Mouse (Mus musculus) megakaryocyte, adult 5-6 weeks (primary cell): Measurements from ENCODE around the gene 2700081O15Rik. TPM values are rescaled to one million over a fixed set of nuclear protein-coding genes. Genes with fewer than 3 reads are reported as not detected.
"Not testable (repeated sequence)": the region's sequence is repeated elsewhere in the genome, so short reads cannot be mapped to it uniquely, and the experiment has no call there.

ENCODE experiments used
- ATAC-seq: 2 replicates; pipeline ENCODE4 v1.8.0; 2016; ENCODE audit warnings: mild to moderate bottlenecking, inconsistent platforms; ENCODE audit not compliant: poor library complexity, severe bottlenecking
- total RNA-seq, 2 experiments: library from RNA; stranded (forward) in 1 of 2; stranded (reverse) in 1 of 2; fragments of 153-499, 151-499 nt in 1 of 2; fragments of 221-1000, 200-1000 nt in 1 of 2; gene quantifications; 2 replicates each; pipeline versions ENCODE4 v1.2.3 to v1.2.4; 2015 to 2017

Gene 2700081O15Rik
- total RNA-seq (2015), result 0.41 and 0.98 TPM in 2 replicates
- total RNA-seq (2017), result 0.51 and 0.61 TPM in 2 replicates

DNA sequence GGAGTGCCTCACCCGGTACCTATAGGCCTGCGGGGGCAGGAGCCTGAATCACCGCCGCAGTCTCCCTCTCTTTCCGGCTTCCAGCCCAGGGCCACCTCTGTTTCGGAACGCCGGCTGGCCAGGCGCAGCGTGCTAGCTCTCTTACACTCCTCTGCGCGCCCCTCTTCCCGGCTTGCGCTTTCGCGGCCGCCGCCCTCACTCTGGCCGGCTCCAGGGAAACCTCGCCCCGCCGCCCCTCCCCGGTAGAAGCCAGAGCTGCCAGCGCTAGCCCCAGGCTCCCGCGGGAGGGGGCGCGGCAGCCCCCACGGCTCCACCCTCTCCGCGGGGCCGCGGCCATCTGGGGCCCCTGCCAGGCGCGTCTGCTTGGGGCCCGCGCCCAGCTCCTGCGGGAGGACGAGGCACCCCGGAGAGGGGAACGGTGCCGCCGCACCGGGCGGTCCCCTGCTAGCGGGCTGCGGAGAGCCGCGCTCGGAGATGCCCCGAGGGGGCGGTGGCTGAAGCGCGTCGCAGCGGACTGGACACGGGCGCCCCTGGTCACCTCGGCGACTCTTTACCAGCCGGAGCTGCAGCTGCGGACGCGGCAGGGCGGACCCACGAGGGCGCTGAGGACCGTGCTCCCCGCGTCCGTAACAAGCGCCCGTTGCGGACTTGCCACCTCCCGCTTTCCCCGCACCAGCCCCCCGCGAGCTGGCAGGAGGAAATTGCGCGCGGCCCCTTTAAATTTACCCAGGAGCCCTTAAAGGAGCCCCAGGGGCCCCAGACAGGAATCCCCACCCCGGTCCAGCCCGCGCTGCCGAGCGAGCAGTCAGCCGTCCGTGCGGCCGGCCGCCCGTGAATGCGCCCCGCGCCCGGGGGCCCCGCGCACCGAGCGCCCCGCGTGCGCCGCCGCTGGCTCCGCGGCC lies at the start of gene 2700081O15Rik:
Gene 2700081O15Rik, plus strand, starts transcription at position 792 of the 902 bp plus-strand sequence.
- no peak for ATAC-seq

DNA sequence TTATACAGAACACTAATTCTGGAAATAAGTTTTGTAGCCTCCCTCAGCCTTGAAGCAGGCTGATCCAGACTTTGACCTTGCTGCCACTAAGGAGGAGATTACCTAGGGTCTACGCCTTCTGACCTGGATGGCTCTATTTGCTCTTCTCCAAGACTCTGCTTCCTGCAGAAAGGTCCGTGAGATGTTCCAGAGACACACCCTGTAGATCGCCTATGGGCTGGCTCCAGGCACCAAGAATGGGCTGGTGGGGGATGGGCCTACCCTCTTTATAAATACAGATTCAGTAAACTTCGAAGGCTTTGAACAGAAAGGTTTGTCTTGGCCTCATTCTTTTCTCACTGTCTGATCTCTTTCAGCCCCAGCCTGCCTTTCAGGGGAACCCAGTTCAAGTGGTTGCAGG lies 48.0 kb upstream of the 2700081O15Rik start:
- not testable (repeated sequence) for ATAC-seq

DNA sequence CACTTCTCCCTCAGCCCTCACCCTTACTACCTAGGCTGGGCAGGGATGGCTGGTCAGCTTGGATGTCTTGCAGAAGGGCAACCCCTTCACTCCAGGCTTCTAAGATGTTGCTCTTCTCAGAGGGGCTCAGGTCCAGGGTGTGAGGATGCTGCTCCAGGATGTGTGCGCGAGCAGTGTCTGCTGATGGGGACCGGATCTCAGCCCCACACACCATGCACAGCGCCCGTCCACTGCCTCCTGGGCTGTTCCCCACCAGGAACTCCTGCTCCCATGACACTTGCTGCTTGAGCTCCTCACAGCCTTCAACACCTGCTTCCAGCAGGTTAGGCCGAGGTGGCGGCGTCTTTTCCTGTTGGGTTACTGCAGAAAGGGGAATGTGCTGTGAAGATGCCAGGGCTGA lies 42.9 kb upstream of the 2700081O15Rik start:
- ATAC-seq, result no peak

DNA sequence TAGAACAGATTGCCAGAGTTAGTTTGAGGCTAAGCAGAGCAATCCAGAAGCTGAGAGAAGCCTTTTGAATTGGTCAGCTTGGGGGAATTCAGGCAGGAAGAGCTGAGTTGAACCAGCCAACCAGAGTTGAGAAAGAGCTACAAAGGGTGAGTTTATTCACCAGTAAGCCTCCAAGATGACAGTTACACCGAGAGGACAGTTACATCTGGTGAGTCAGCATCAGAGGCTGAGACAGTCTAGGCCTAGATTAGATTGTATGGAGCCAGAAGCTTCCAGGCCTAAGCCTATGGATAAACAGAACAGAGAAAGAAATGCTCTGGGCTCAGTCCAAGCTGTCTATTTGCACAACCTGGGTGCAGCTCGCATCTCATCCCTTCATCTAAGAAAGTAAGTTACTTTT lies 39.8 kb upstream of the 2700081O15Rik start:
- no peak for ATAC-seq

DNA sequence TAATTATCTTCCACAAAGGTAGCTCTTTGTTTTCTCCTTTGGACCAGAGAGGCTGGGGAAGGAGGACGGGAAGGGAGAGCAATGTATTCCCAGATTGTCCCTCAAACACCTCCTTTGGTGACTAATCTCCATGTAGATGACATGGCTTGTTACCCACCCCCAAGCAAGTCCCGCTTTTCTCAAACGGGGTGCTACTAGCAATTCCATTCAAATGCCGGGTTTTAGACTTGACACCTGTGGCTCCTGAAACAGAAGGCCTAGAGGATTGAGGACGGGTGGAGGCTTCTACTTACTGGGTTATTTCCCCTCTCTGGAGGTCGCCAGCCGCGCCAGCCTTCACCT lies 35.5 kb upstream of the 2700081O15Rik start:
- ATAC-seq, result no peak

DNA sequence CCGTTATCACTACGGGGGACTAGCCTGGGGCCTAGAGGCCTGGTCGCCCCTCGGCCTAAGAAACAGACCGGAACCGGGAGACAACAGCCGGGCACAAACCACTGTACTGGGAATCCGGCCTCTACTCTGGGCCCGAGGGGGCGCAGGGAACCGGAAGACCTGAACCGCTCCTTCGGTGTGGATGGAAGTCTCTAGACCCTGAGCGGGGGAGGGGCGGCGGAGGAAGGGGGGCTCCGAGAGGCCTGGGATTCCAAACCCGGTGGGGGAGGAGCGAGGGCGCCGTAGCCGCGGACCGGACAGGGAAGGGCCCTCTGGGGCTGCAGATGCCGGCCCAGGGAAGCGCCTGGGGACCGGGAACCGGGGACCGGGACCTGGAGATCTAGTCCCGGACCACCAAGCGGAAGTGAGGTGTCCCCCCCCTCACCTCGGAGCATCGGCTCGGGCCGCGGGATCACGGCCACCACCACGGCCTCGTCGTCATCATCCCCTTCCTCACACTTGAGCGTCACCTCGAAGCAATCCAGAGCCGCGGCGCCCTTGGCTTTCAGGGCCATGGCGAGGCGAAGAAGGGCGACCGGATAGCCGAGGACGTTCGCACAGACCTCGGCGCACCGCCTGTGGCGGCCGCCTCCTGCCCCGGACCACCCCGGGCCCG lies 35.0 kb upstream of the 2700081O15Rik start:
- peak; percentile 17 for ATAC-seq

DNA sequence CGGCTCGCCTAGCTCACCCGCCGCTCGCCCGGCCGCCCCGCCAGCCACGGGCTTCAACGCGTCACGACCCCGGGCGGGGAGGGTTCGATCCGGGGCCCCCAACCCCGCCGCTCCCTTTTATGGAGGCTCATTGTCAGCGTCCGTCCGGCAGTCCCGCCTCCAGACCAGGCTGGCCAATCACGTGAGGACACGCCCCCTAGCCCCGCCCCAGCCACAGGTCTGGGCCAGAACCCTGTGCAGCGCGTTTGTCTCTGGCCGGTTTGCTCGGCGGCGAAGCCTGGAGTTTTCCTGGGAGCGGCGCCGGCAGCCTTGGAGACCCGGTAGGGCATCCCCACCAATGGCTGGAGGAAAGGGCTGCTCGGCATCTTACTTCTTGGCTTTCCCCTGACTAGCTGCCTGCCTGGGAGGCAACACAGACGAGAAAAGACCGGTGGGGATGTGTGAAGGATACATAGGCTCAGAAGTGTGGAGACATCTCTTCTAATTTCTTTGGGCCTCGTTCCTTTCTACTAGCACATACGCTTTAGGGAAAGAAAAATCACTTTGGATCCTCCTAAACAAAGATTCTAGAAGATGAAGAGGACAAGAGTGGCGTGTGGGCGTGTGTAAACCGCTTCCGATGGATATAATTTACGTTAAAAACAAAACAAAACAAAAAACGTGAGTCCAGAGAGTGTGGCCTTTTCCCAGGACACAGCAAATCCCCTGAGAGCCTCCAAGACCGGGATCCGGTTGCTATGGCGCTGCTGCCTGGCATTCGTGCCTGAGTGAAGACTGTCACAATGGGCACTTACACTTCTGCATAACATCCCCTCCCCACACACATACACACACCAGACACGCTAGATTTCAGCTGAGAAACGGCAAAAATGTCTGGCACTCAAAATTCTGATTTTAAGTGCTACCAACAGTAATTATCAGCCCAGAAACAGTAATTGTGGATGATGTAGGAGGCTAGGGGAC lies 34.2 kb upstream of the 2700081O15Rik start, which contains the start of gene Spindoc:
Gene Spindoc, minus strand, starts transcription at position 92 of the 963 bp plus-strand sequence.
- peak; percentile 96 for ATAC-seq

DNA sequence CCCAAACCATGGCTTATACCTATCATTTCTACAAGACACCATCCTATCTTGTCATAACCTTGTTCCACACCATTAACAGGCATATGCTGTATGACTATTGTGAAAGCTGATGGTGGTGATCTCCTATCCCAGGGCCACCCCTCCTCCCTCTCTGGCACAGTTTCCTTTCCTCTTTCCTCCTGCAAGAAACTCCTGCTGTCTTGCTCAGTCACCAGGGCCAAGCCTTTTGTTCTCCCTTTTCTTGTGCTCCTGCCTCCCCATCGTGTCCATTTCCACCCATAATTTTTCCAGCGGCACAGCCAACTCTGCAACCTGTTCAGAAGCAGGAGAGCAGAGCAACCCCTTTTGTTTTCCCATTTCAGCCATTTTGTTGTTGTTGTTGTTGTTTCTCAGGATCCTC lies 31.4 kb upstream of the 2700081O15Rik start:
- ATAC-seq, result peak; percentile 56; the same call in 1 of the 2 replicates

DNA sequence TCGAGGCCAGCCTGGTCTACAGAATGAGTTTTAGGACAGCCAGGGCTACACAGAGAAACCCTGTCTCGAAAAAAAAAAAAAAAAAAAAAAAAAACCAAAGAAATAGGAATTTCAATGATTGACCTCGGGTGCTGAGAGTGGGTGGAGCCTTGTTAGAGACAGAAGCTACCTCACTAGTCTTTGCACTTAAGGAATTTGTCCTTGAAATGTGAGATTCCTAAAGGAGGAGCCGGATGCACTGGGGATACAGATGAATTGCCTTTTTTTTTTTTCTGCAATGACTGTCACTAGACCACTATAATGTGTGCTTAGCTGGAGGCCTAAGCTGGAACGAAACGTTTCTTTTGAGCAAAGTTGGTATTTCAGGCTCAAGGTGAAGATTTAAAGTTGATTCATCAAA lies 28.9 kb upstream of the 2700081O15Rik start:
- no peak for ATAC-seq

DNA sequence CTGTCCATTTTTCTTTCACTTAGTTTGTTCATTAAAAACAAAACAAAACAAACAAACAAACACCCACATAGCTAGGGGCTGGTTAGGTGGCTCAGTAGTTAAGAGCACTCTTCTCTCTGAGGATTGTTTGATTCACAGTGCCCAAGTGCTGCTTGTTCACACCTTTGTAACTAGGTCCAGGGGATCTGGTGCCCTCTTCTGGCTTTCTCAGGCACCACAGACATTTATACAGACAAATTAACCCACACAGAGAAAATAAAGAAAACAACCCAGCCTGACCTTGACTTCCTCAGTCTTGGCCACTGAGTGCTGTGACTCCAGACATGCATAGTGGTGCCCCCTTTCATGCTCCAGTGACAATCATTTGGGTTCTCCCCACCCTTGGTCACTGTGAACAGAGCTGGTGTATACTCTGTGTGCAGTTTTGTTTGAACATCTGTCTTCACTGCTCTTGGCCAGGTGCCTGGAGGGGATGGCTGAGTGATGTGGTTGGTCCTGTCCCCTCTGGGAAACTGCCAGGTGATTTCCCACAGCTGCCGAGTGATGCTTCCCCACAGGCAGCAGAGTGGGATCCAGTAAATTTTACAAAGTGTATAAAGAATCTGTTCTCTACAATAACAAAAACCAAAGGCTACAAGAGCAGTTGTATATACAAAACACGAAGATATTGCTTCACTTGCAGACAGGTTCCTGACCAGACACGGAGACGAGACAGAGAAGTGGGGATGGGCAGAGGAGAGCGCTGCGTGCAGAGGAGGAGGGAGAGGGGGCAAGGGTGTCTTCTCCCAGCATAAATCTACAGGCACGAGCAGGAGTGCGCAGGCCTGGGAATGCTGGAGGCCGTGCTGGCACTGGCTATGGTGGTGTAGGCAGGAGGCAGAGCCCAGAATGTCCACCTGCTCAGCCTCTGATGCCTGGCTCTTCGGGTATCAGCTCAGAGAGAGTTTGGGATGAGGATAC lies 20.3 kb upstream of the 2700081O15Rik start:
- not testable (repeated sequence) for ATAC-seq

DNA sequence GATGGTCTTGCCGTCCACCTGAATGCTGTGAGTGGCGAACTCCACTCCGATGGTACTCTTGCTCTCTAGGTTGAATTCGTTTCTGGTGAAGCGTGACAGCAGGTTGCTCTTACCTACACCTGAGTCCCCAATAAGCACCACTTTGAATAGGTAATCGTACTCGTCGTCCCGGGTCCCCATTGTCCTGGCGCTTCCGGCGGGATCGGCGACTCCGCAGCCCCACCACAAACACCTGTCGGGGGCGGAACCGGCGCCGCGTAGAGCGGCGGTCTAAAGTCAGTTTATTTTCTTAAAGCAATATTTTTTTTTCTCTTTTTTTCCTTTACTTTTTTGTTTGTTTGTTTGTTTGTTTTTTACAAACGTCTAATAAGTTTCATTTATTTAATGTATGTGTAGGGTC lies 18.5 kb upstream of the 2700081O15Rik start:
- peak; percentile 63 for ATAC-seq

DNA sequence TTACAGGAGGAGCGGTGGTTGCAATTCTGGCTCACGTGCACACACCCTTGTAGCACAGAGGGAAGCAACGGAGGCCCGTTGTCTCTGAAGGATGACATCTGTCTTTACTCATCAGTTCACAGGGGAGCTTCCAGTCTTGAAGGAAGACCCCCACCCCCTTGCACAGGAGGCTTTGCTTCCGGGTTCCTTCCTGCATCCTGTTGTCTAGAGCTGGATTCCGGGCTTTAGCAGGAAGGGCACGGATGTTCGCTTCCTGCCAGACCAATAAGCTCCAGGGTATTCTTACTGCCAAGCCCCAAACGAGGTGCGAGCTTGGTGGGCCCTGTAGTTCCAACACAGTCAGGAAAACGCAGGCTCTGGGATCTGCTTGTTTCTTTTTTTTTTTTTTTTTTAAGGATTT lies 16.8 kb upstream of the 2700081O15Rik start:
- ATAC-seq, result no peak

DNA sequence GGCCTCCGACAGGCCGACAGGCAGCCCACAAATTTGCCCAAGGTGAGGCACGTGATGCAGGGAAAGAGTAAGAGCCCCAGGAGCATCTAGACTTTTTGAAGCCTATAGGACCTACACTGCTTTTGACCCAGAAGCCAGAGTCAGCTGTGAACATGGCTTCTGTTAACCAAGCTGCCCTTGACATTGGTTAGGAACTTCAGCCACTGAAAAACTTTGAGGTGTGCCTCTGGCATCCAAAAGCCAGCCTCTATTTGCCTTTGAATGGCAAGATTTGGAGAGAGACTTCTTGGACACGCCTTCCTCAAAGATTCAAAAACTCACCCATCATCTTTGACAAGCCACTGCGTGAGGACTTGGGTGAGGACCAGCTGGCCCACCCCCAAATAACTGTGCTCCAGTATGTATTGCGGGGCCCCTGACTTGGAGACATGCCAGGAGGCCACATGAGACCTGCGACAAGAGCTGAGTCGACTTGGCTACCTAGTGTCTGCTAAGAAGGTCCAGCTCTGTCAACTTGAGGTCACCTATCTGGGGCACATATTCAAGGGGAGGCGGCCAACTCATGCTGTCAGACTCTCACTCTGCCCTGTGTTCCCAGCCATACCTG lies 12.7 kb upstream of the 2700081O15Rik start:
- no peak for ATAC-seq

DNA sequence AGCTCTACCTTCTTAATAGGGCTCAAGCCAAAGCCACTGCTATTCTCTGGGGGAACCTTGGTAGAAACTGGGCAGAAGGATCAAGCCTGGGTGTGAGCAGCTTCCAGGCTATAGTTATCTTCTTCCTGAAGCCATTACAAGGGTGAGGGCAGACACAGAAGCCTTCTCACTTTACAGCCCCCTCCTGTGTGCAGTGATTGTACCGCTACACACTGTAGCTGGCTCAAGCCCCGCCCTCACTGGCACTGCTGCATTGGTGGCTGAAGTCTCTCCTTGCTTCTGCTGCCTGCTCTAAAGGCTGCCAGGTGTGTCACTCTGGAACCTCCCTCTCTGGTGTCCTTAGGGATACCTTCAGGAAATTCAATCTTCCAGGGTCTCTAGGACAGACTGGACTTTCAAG lies 5.1 kb upstream of the 2700081O15Rik start:
- no peak for ATAC-seq

DNA sequence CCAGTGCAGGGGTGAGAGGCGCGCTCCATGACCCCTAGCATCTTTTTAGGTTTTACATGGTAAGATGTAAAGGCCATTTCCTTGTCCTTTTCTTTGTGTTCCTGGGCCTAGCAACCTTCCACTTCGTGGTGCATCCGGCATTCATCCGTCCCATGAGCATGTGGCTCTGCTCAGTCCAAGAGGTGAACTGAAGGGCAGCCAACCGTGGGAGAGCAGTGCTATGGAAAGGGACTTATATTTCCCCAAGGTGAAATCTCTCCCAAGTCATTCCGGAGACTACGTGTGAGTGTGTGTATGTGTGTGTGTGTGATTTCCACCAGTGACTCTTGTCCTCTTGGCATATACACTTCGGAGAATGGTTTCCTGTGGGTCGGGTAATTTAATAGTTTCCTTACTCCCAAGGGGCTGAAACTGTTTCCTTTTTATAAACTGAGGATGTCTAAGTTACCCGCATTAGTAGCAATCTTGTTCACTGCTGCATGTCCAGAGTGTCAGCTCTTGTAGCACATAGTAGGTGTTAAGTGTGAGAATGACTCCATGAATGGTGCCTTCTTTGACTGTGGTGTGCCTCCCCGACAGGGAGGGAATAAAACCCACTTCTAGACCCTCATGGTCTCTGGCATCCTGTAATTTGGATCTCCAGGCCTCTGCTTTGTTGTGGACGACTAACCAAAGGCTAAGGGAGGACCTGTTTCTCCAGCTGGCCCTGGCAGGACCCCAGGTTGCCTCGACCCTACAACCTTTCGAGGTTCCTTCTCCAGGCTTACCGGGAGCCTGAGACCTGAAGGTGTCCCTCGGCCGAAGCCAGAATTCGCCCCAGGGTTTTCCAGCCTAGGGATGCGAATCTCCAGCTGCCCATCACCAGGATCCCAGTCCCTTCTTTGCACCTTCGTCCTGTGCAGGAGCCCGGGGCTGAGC lies 1.2 kb upstream of the 2700081O15Rik start:
- no peak for ATAC-seq

DNA sequence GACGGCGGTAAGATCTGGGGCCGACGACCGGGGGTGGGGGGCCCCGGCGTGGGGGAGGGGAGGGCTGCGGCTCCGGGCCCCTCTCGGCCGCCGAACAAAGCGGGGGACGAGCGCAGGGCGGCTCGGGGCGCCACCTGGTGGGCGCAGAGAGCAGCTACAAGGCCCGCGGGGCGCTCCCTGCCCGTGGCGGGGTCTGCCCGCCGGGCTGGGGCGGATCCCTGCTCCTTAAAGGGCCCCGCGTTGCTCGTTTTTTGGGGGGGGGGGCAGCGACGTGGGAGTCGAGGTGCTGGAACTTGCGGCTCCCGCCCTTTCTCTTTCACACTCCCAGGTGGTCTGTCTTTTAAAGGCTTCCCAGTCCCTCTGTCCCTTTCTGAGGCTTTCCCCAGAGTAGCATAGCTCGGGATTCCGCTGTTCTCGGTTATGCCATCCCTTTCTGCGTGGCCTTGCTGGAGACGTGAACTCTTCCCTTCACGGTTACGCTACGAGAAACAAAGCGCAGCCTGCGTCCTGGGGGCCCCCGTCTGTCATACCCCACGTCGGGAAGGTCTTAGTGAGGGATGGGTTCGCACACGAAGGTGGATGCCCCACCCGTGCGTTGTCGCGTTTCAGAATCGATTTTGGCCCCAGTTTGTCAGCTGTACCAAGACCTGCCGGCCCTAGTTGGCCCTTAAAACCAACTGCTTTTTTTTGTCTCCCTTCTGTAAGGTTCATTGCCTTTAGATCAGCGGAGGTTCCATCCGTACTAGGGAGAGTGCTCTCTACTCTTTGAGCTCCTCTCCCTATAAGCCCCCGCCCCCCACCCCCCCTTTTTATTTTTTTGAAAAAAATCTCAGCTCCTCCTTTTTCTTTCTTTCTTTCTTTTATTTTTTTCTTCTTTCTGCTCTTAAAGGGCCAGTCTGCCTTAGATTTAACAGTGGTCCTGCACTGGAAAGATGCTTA lies 755 bp downstream of the 2700081O15Rik start:
- peak; percentile 83 for ATAC-seq

DNA sequence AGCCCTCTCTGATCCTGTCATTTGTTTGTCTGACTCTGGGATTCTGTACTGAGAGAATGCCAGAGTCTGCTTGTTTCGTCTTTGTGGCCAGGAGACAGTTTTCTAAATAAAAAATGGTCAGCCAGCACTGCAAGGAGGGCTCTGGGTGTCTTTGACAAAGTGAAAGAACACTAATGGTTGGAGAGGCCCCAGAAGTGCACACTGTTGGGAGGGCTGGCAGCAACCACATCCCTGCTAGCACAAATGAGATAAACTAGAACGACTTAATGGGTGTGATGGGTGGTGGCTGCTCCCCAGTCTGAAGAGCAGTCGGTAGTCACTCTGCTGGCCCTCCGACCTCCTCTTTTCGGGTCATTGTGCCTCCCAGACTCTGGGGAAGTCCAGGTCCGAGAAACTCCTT lies 1.7 kb downstream of the 2700081O15Rik start:
- no peak for ATAC-seq
